Mouse (Mus musculus) kidney, postnatal 0 days (tissue): ENCODE results near the gene Epor. TPM values are rescaled to one million over a fixed set of nuclear protein-coding genes. Genes with fewer than 3 reads are reported as not detected.
A peak's percentile ranks its signal among the peaks of the same experiment; 100 is the strongest.

Experiments used
- ATAC-seq: fragments of 200-750 bp; cut with Nextera tagmentation; replicated peaks from 2 replicates; pipeline ENCODE4 v1.8.0; 2017; ENCODE audit warnings: low read depth, moderate number of reproducible peaks, moderate TSS enrichment, moderate library complexity; ENCODE audit not compliant: low FRiP score
- DNase-seq: peaks from one replicate; pipeline ENCODE4 v3.0.0-alpha.2; 2016; ENCODE audit warnings: low spot score
- H3K27ac ChIP-seq: fragments of 300-500 bp; sonication (generic); 2 replicates; pipeline ENCODE4 v1.5.1; 2014; ENCODE audit warnings: mild to moderate bottlenecking
- H3K27me3 ChIP-seq: fragments of 300-500 bp; sonication (generic); 2 replicates; pipeline ENCODE4 v1.6.1; 2014; ENCODE audit warnings: low read length, mixed read lengths; ENCODE audit not compliant: insufficient read depth
- H3K36me3 ChIP-seq: fragments of 300-500 bp; sonication (generic); 2 replicates; pipeline ENCODE4 v1.6.1; 2014; ENCODE audit warnings: low read length, mixed read lengths; ENCODE audit not compliant: insufficient read depth
- H3K4me1 ChIP-seq: fragments of 300-500 bp; sonication (generic); replicated peaks from 2 replicates; pipeline ENCODE4 v1.6.1; 2014; ENCODE audit warnings: antibody characterized with exemption, low read length, mixed read lengths; ENCODE audit not compliant: insufficient read depth
- H3K4me2 ChIP-seq: fragments of 300-500 bp; sonication (generic); 2 replicates; pipeline ENCODE4 v1.6.1; 2014; ENCODE audit warnings: mild to moderate bottlenecking, low read length, moderate library complexity, mixed read lengths
- H3K4me3 ChIP-seq: fragments of 300-500 bp; sonication (generic); replicated peaks from 2 replicates; pipeline ENCODE4 v1.5.1; 2014; ENCODE audit warnings: low read depth, low read length
- H3K9ac ChIP-seq: fragments of 300-500 bp; sonication (generic); 2 replicates; pipeline ENCODE4 v1.6.1; 2014; ENCODE audit warnings: low read depth, low read length
- H3K9me3 ChIP-seq: fragments of 300-500 bp; sonication (generic); replicated peaks from 2 replicates; pipeline ENCODE4 v1.6.1; 2016; ENCODE audit warnings: low read length, inconsistent platforms, mixed read lengths
- CTCF ChIP-seq: IDR thresholded peaks from 2 replicates; pipeline ENCODE4 v1.5.1; 2016; ENCODE audit warnings: antibody characterized with exemption, low read depth, mild to moderate bottlenecking, moderate library complexity
- WGBS: fragments of 180-500 bp; shearing (Covaris S2); extraction: QIAGEN DNeasy Blood & Tissue Kit; methylation state at CpG from one replicate; pipeline ENCODE4 v1.1.7; 2014; 5-methylcytosine and 5-hydroxymethylcytosine counted together
- polyA plus RNA-seq: library from polyadenylated mRNA; unstranded; fragments of >200 nt; fragmentation: Nextera tagmentation; extraction: Ambion mirVana; gene quantifications from 2 replicates; pipeline ENCODE4 v1.2.1, GENCODE M21; 2015

Gene Epor
- polyA plus RNA-seq, 1 experiment from 2014 or later, result 16.1 TPM

GRCm38 (mm10) chr9:22001633-22002032 lies 38.3 kb upstream of the Epor start:
- ATAC-seq (no peak), DNase-seq (no peak)
- Histone ChIP-seq H3K4me3 (no peak overlapping the region), H3K4me2 (no peak overlapping the region), H3K9me3 (no peaks in the 10 kb centered on the region), H3K36me3 (peaks cover 15% of the 10 kb centered on the region; the same call in 1 of the 2 replicates), H3K9ac (no peak overlapping the region), H3K4me1 (peaks cover 19% of the 10 kb centered on the region), H3K27ac (no peak overlapping the region), H3K27me3 (no peaks in the 10 kb centered on the region)
- TF ChIP-seq CTCF, result peak; percentile 30; the same call in 1 of the 2 replicates
- WGBS, result 79% methylated on average over 4 of the region's 4 CpGs

GRCm38 (mm10) chr9:22000296-22000695 lies 37.0 kb upstream of the Epor start:
- 93% methylated on average over 6 of the region's 6 CpGs for WGBS

GRCm38 (mm10) chr9:21996178-21996867 lies 33.0 kb upstream of the Epor start:
- WGBS, result 74% methylated on average over 3 of the region's 3 CpGs

More at GRCm38 (mm10) chr9:22000296-22000695, 37.0 kb upstream of the Epor start:
- H3K36me3 ChIP-seq, result 0 out of 2 replicates have a peak, but pooled peaks cover 8% of the 10 kb centered on the region
- no peak overlapping the region for H3K9ac ChIP-seq
- H3K9me3 ChIP-seq, result no peaks in the 10 kb centered on the region
- H3K4me1 ChIP-seq, result peaks cover 19% of the 10 kb centered on the region
- no peaks in the 10 kb centered on the region for H3K27me3 ChIP-seq
- DNase-seq, result no peak
- TF ChIP-seq CTCF, result no peak
- ATAC-seq, result no peak
- H3K4me2 ChIP-seq, result no peak overlapping the region
- no peak overlapping the region for H3K4me3 ChIP-seq
- no peak overlapping the region for H3K27ac ChIP-seq

GRCm38 (mm10) chr9:21992227-21992626 lies 28.9 kb upstream of the Epor start:
- no peaks in the 10 kb centered on the region for H3K9me3 ChIP-seq
- no peak for TF ChIP-seq CTCF
- H3K9ac ChIP-seq, result no peak overlapping the region
- H3K36me3 ChIP-seq, result no peaks in the 10 kb centered on the region
- ATAC-seq (no peak), DNase-seq (no peak)
- 72% methylated on average over 4 of the region's 4 CpGs for WGBS
- H3K27ac ChIP-seq, result no peak overlapping the region
- peaks cover 12% of the 10 kb centered on the region for H3K4me1 ChIP-seq
- no peak overlapping the region for H3K4me2 ChIP-seq
- no peak overlapping the region for H3K4me3 ChIP-seq
- peaks cover 23% of the 10 kb centered on the region for H3K27me3 ChIP-seq

More at GRCm38 (mm10) chr9:21996178-21996867, 33.0 kb upstream of the Epor start:
- DNase-seq (no peak), ATAC-seq (no peak)
- Histone ChIP-seq H3K36me3 (no peaks in the 10 kb centered on the region), H3K4me3 (no peak overlapping the region), H3K4me2 (no peak overlapping the region), H3K9me3 (no peaks in the 10 kb centered on the region), H3K4me1 (no peaks in the 10 kb centered on the region), H3K27ac (no peak overlapping the region), H3K9ac (no peak overlapping the region), H3K27me3 (no peaks in the 10 kb centered on the region)
- no peak for TF ChIP-seq CTCF

GRCm38 (mm10) chr9:21989230-21990110 lies 26.2 kb upstream of the Epor start, which contains the start of gene Rgl3:
TSS of gene Rgl3 (minus strand) at chr9:21989446.
- no peak; the same call in 1 of the 2 replicates for TF ChIP-seq CTCF
- Histone ChIP-seq H3K27ac (peak within 1 kb of the TSS; percentile 66), H3K4me1 (peaks cover 12% of the 10 kb centered on the region), H3K9ac (peak within 1 kb of the TSS; percentile 59), H3K27me3 (peaks cover 23% of the 10 kb centered on the region), H3K9me3 (no peaks in the 10 kb centered on the region), H3K4me2 (peak within 1 kb of the TSS; percentile 90), H3K4me3 (peak within 1 kb of the TSS; percentile 59), H3K36me3 (no peaks in the 10 kb centered on the region)
- ATAC-seq (peak; percentile 68), DNase-seq (peak; percentile 62)
- WGBS, result under 1% methylated on average over 42 of the region's 42 CpGs

- Histone ChIP-seq H3K9ac (peak overlapping the region; percentile 59), H3K27ac (peak overlapping the region; percentile 66), H3K4me3 (peak overlapping the region; percentile 59), H3K36me3 (no peaks in the 10 kb centered on the region), H3K4me2 (peak overlapping the region; percentile 90), H3K27me3 (peaks cover 23% of the 10 kb centered on the region), H3K4me1 (peaks cover 12% of the 10 kb centered on the region), H3K9me3 (no peaks in the 10 kb centered on the region)
- WGBS, result under 1% methylated on average over 32 of the region's 32 CpGs
- 0 out of 2 replicates have a peak, but pooled peaks have one; percentile 6 for TF ChIP-seq CTCF
- DNase-seq (peak; percentile 49), ATAC-seq (peak; percentile 76)
Measured at GRCm38 (mm10) chr9:21988421-21989101, 25.3 kb upstream of the Epor start.
